Mouse (Mus musculus): Measurements from ENCODE around the gene Ano1. TPM values are rescaled to one million over a fixed set of nuclear protein-coding genes. Genes with fewer than 3 reads are reported as not detected.

Gene Ano1
- polyA plus RNA-seq, 1 experiment from 2014 or later: 7.2 TPM

GRCm38 (mm10) chr7:144563456-144564155, 188.2 kb downstream of the Ano1 start:
- no peak overlapping the region for H3K4me2 ChIP-seq
- H3K9me3 ChIP-seq: no peaks in the 10 kb centered on the region
- H3K27ac ChIP-seq (replicated peaks): no peak overlapping the region
- no peak for ATAC-seq (ENCODE audit: low FRiP score, low read depth)
- no peak overlapping the region for H3K9ac ChIP-seq
- H3K27me3 ChIP-seq: no peaks in the 10 kb centered on the region
- WGBS: 68% methylated on average over 9 of the region's 9 CpGs
- no peaks in the 10 kb centered on the region for H3K36me3 ChIP-seq
- no peaks in the 10 kb centered on the region for H3K4me1 ChIP-seq (replicated peaks)
- no peak overlapping the region for H3K4me3 ChIP-seq

DNA sequence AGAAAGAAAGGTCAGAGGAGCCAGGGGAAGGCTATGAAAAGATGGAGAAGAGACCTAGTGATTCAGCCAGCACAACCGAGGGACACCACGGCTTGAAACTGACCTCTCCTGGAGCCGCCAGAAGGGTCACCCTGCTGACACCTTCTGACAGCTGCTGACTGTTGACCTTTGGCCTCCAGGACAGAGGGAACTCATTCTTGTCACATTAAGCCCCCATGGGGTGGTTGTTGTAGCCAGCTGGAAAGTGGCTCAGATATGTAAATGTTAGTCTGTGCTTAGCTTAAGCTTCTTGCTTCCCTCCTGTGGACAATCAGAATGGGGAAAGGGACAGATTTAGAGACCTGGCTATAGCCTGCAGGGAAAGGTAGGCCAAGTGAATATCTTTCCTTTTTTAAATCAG, 189.8 kb downstream of the Ano1 start:
- Histone ChIP-seq H3K36me3 (no peaks in the 10 kb centered on the region), H3K4me1 (replicated peaks) (no peaks in the 10 kb centered on the region), H3K4me3 (no peak overlapping the region), H3K9ac (no peak overlapping the region), H3K9me3 (no peaks in the 10 kb centered on the region), H3K27ac (replicated peaks) (no peak overlapping the region), H3K27me3 (no peaks in the 10 kb centered on the region), H3K4me2 (no peak overlapping the region)
- WGBS: 5% methylated on average over 3 of the region's 3 CpGs
- ATAC-seq (ENCODE audit: low FRiP score, low read depth): no peak

GRCm38 (mm10) chr7:144560594-144560993, 191.2 kb downstream of the Ano1 start:
- no peak overlapping the region for H3K9ac ChIP-seq
- no peaks in the 10 kb centered on the region for H3K4me1 ChIP-seq (replicated peaks)
- H3K27me3 ChIP-seq: peaks cover 4% of the 10 kb centered on the region; the same call in 1 of the 2 replicates
- no peak overlapping the region for H3K27ac ChIP-seq (replicated peaks)
- 93% methylated on average over 4 of the region's 4 CpGs for WGBS
- ATAC-seq (ENCODE audit: low FRiP score, low read depth): no peak
- no peaks in the 10 kb centered on the region for H3K9me3 ChIP-seq
- H3K4me2 ChIP-seq: no peak overlapping the region
- H3K36me3 ChIP-seq: no peaks in the 10 kb centered on the region
- H3K4me3 ChIP-seq: no peak overlapping the region

DNA sequence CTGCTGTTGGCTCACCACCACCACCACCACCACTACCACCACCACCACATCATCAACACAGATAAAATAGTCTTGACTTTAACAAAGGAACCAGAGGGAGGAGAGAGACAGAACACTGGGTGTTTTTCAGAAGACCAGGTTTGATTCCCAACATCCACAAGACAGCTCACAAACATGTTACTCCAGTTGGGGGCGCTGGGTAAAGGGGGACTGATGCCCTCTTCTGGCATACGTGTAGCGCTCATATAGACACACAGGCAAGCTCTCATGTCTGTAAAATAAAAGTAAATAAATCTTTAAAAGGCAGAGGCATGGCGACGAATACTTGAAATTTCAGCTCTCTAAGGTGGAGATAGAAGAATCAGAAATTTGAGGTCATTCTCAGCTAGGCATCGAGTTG, 193.2 kb downstream of the Ano1 start:
- Histone ChIP-seq H3K4me3 (no peak overlapping the region), H3K9ac (no peak overlapping the region), H3K4me2 (no peak overlapping the region), H3K4me1 (replicated peaks) (peaks cover 5% of the 10 kb centered on the region), H3K27ac (replicated peaks) (no peak overlapping the region), H3K27me3 (peaks cover 4% of the 10 kb centered on the region; the same call in 1 of the 2 replicates), H3K36me3 (no peaks in the 10 kb centered on the region), H3K9me3 (no peaks in the 10 kb centered on the region)
- ATAC-seq (ENCODE audit: low FRiP score, low read depth): no peak
- 53% methylated on average over 6 of the region's 6 CpGs for WGBS

DNA sequence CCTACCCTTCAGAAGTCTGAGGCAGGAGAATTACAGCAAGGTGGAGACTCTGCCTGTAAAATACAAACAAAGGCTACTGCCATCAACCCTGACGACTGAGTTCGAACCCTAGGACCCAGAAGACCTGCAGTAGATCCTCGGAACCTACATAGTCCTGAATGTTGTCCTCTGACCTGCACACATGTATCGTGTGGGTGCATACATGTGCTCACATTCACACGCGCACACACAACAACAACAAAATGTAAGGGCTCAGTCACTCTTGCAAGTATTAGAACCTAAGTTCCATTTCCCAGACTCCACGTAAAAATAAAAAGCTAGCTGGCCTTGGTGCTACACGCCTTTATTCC, 197.7 kb downstream of the Ano1 start:
- H3K4me3 ChIP-seq: peak overlapping the region; percentile 94
- H3K9ac ChIP-seq: peak overlapping the region; percentile 53
- ATAC-seq (ENCODE audit: low FRiP score, low read depth): peak; percentile 57; the same call in 1 of the 2 replicates
- peaks cover 4% of the 10 kb centered on the region; the same call in 1 of the 2 replicates for H3K27me3 ChIP-seq
- H3K4me2 ChIP-seq: peak overlapping the region; percentile 78
- peaks cover 38% of the 10 kb centered on the region for H3K4me1 ChIP-seq (replicated peaks)
- no peaks in the 10 kb centered on the region for H3K9me3 ChIP-seq
- H3K27ac ChIP-seq (replicated peaks): peak overlapping the region; percentile 82
- peaks cover 20% of the 10 kb centered on the region for H3K36me3 ChIP-seq
- 24% methylated on average over 8 of the region's 8 CpGs for WGBS

GRCm38 (mm10) chr7:144553237-144554122, 198.3 kb downstream of the Ano1 start, which contains the start of gene Ppfia1:
Ppfia1 (minus strand) TSS chr7:144553729.
- no peaks in the 10 kb centered on the region for H3K9me3 ChIP-seq
- peak within 1 kb of the TSS; percentile 94 for H3K4me3 ChIP-seq
- H3K27ac ChIP-seq (replicated peaks): peak within 1 kb of the TSS; percentile 82
- peaks cover 38% of the 10 kb centered on the region for H3K4me1 ChIP-seq (replicated peaks)
- under 1% methylated on average over 91 of the region's 97 CpGs for WGBS
- peaks cover 4% of the 10 kb centered on the region; the same call in 1 of the 2 replicates for H3K27me3 ChIP-seq
- peak within 1 kb of the TSS; percentile 78 for H3K4me2 ChIP-seq
- peaks cover 22% of the 10 kb centered on the region for H3K36me3 ChIP-seq
- peak; percentile 96 for ATAC-seq (ENCODE audit: low FRiP score, low read depth)
- peak within 1 kb of the TSS; percentile 98 for H3K9ac ChIP-seq

- peak overlapping the region; percentile 98; the same call in 1 of the 2 replicates for H3K9ac ChIP-seq
- ATAC-seq (ENCODE audit: low FRiP score, low read depth): no peak
- WGBS: 84% methylated on average over 8 of the region's 8 CpGs
- H3K9me3 ChIP-seq: no peaks in the 10 kb centered on the region
- no peak overlapping the region for H3K27ac ChIP-seq (replicated peaks)
- H3K4me3 ChIP-seq: peak overlapping the region; percentile 94
- H3K36me3 ChIP-seq: peaks cover 22% of the 10 kb centered on the region
- peak overlapping the region; percentile 78 for H3K4me2 ChIP-seq
- H3K4me1 ChIP-seq (replicated peaks): peaks cover 38% of the 10 kb centered on the region
- peaks cover 4% of the 10 kb centered on the region; the same call in 1 of the 2 replicates for H3K27me3 ChIP-seq
Measured at GRCm38 (mm10) chr7:144552274-144552673, 199.5 kb downstream of the Ano1 start.

GRCm38 (mm10) chr7:144550811-144551210, 201.0 kb downstream of the Ano1 start:
- Histone ChIP-seq H3K4me2 (no peak overlapping the region), H3K36me3 (peaks cover 22% of the 10 kb centered on the region), H3K27me3 (no peaks in the 10 kb centered on the region; the same call in 1 of the 2 replicates), H3K27ac (replicated peaks) (no peak overlapping the region), H3K9me3 (no peaks in the 10 kb centered on the region), H3K4me1 (replicated peaks) (peaks cover 38% of the 10 kb centered on the region), H3K4me3 (no peak overlapping the region), H3K9ac (no peak overlapping the region)
- no peak for ATAC-seq (ENCODE audit: low FRiP score, low read depth)
- 96% methylated on average over 1 of the region's 1 CpGs for WGBS

DNA sequence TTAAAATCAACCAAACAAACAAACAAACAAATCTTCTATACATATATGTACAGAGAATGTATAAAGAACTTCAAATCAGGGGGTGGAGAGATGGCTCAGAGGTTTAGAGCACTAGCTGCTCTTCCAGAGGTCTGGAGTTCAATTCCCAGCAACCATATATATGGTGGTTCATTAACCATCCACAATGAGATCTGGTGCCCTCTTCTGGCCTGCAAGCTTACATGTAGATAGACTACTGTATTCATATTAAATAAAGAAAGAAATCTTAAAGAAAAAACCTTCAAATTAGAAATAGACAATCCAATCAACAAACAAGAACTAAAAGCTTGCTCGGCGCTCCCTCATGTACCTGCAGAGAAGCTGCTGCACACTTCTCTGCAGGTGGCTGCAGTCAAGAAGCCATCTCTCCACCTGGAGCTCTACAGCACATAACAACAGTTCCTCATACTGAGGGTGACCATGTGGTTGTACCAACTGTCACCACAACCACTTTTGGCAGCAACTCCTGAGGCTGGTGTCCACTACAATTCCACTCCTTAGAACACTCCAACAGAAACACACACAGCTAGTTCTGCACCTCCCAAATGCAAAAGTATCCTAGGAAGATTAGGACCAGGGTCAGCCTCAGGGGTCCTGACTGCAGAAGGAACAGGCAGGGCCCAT, 201.7 kb downstream of the Ano1 start:
- Histone ChIP-seq H3K4me3 (no peak overlapping the region), H3K9me3 (no peaks in the 10 kb centered on the region), H3K36me3 (peaks cover 22% of the 10 kb centered on the region), H3K4me2 (no peak overlapping the region), H3K4me1 (replicated peaks) (peaks cover 38% of the 10 kb centered on the region), H3K27me3 (no peaks in the 10 kb centered on the region), H3K27ac (replicated peaks) (no peak overlapping the region), H3K9ac (no peak overlapping the region)
- no peak for ATAC-seq (ENCODE audit: low FRiP score, low read depth)
- 98% methylated on average over 2 of the region's 2 CpGs for WGBS

GRCm38 (mm10) chr7:144545231-144545630, 206.5 kb downstream of the Ano1 start:
- Histone ChIP-seq H3K36me3 (peaks cover 12% of the 10 kb centered on the region; the same call in 1 of the 2 replicates), H3K27me3 (no peaks in the 10 kb centered on the region), H3K9me3 (no peaks in the 10 kb centered on the region), H3K9ac (no peak overlapping the region), H3K4me1 (replicated peaks) (peaks cover 5% of the 10 kb centered on the region), H3K4me3 (no peak overlapping the region), H3K4me2 (no peak overlapping the region), H3K27ac (replicated peaks) (no peak overlapping the region)
- no peak for ATAC-seq (ENCODE audit: low FRiP score, low read depth)
- WGBS: 86% methylated on average over 3 of the region's 3 CpGs

- 92% methylated on average over 5 of the region's 5 CpGs for WGBS
- H3K4me1 ChIP-seq (replicated peaks): peaks cover 15% of the 10 kb centered on the region
Measured at GRCm38 (mm10) chr7:144541351-144541750, 210.4 kb downstream of the Ano1 start.

More at GRCm38 (mm10) chr7:144541351-144541750, 210.4 kb downstream of the Ano1 start:
- no peak overlapping the region for H3K4me2 ChIP-seq
- H3K4me3 ChIP-seq: no peak overlapping the region
- no peak overlapping the region for H3K27ac ChIP-seq (replicated peaks)
- no peaks in the 10 kb centered on the region for H3K27me3 ChIP-seq
- no peak overlapping the region for H3K9ac ChIP-seq
- no peaks in the 10 kb centered on the region for H3K36me3 ChIP-seq
- no peak for ATAC-seq (ENCODE audit: low FRiP score, low read depth)
- H3K9me3 ChIP-seq: no peaks in the 10 kb centered on the region
